Mouse (Mus musculus): ENCODE measurements at regions not wholly inside any gene's neighbourhood (a gene's known extent, or its start where the extent isn't known, plus 50 kb on each side); places are given as distances from the start of the nearest gene placed in this dataset.

GRCm38 (mm10) chr17:63657687-63658086 lies 157.9 kb upstream of the Fbxl17 start:
- TF ChIP-seq GATA1 (IDR thresholded peaks at IDR 0.05; ENCODE audit: borderline replicate concordance, low read length) (no peak), GATA2 (IDR thresholded peaks at IDR 0.05; ENCODE audit: borderline replicate concordance, low read depth, low read length) (no peak), TAL1 (conservative IDR thresholded peaks at IDR 0.05; ENCODE audit: low read depth, low read length) (no peak), POLR2AphosphoS5 (IDR thresholded peaks at IDR 0.05; ENCODE audit: insufficient replicate concordance, low read depth, low read length) (no peak), CTCF (IDR thresholded peaks at IDR 0.05; ENCODE audit: low read depth, low read length) (no peak)
- Histone ChIP-seq H3K36me3 (replicated peaks) (no peaks in the 10 kb centered on the region), H3K27me3 (ENCODE audit: insufficient read depth, low read length) (no peaks in the 10 kb centered on the region), H3K4me1 (ENCODE audit: insufficient read depth, low read depth, low read length) (no peaks in the 10 kb centered on the region), H3K4me3 (ENCODE audit: low read depth, low read length) (no peak overlapping the region), H3K9me3 (replicated peaks) (0 out of 2 replicates have a peak, but pooled peaks cover 2% of the 10 kb centered on the region)
- ATAC-seq (ENCODE audit: extremely low read depth, insufficient number of reproducible peaks, low FRiP score, poor library complexity, severe bottlenecking) (no peak), DNase-seq (ENCODE audit: low spot score) (no peak)

- TF ChIP-seq GATA1 (IDR thresholded peaks at IDR 0.05; ENCODE audit: borderline replicate concordance, low read length) (no peak), POLR2AphosphoS5 (IDR thresholded peaks at IDR 0.05; ENCODE audit: insufficient replicate concordance, low read depth, low read length) (no peak), CTCF (IDR thresholded peaks at IDR 0.05; ENCODE audit: low read depth, low read length) (no peak), TAL1 (conservative IDR thresholded peaks at IDR 0.05; ENCODE audit: low read depth, low read length) (no peak), GATA2 (IDR thresholded peaks at IDR 0.05; ENCODE audit: borderline replicate concordance, low read depth, low read length) (no peak)
- no peak for DNase-seq (ENCODE audit: low spot score)
- Histone ChIP-seq H3K9me3 (replicated peaks) (0 out of 2 replicates have a peak, but pooled peaks cover 2% of the 10 kb centered on the region), H3K36me3 (replicated peaks) (no peaks in the 10 kb centered on the region), H3K4me1 (ENCODE audit: insufficient read depth, low read depth, low read length) (no peaks in the 10 kb centered on the region), H3K27me3 (ENCODE audit: insufficient read depth, low read length) (no peaks in the 10 kb centered on the region), H3K4me3 (ENCODE audit: low read depth, low read length) (no peak overlapping the region)
- ATAC-seq (ENCODE audit: extremely low read depth, insufficient number of reproducible peaks, low FRiP score, poor library complexity, severe bottlenecking): no peak
These were observed 161.1 kb upstream of the Fbxl17 start for GRCm38 (mm10) chr17:63660841-63661481.

GRCm38 (mm10) chr17:63661584-63661983 lies 161.8 kb upstream of the Fbxl17 start:
- Histone ChIP-seq H3K36me3 (replicated peaks) (no peaks in the 10 kb centered on the region), H3K27me3 (ENCODE audit: insufficient read depth, low read length) (no peaks in the 10 kb centered on the region), H3K4me3 (ENCODE audit: low read depth, low read length) (no peak overlapping the region), H3K9me3 (replicated peaks) (0 out of 2 replicates have a peak, but pooled peaks cover 2% of the 10 kb centered on the region), H3K4me1 (ENCODE audit: insufficient read depth, low read depth, low read length) (no peaks in the 10 kb centered on the region)
- ATAC-seq (ENCODE audit: extremely low read depth, insufficient number of reproducible peaks, low FRiP score, poor library complexity, severe bottlenecking) (no peak), DNase-seq (ENCODE audit: low spot score) (no peak)
- TF ChIP-seq GATA1 (IDR thresholded peaks at IDR 0.05; ENCODE audit: borderline replicate concordance, low read length) (no peak), GATA2 (IDR thresholded peaks at IDR 0.05; ENCODE audit: borderline replicate concordance, low read depth, low read length) (no peak), POLR2AphosphoS5 (IDR thresholded peaks at IDR 0.05; ENCODE audit: insufficient replicate concordance, low read depth, low read length) (no peak)

GRCm38 (mm10) chr17:63662251-63662650 lies 162.4 kb upstream of the Fbxl17 start:
- TF ChIP-seq GATA2 (IDR thresholded peaks at IDR 0.05; ENCODE audit: borderline replicate concordance, low read depth, low read length) (no peak), CTCF (IDR thresholded peaks at IDR 0.05; ENCODE audit: low read depth, low read length) (no peak), TAL1 (conservative IDR thresholded peaks at IDR 0.05; ENCODE audit: low read depth, low read length) (no peak), POLR2AphosphoS5 (IDR thresholded peaks at IDR 0.05; ENCODE audit: insufficient replicate concordance, low read depth, low read length) (no peak), GATA1 (IDR thresholded peaks at IDR 0.05; ENCODE audit: borderline replicate concordance, low read length) (no peak)
- ATAC-seq (ENCODE audit: extremely low read depth, insufficient number of reproducible peaks, low FRiP score, poor library complexity, severe bottlenecking) (no peak), DNase-seq (ENCODE audit: low spot score) (no peak)
- H3K9me3 ChIP-seq (replicated peaks): 0 out of 2 replicates have a peak, but pooled peaks cover 2% of the 10 kb centered on the region
- no peaks in the 10 kb centered on the region for H3K36me3 ChIP-seq (replicated peaks)
- no peaks in the 10 kb centered on the region for H3K4me1 ChIP-seq (ENCODE audit: insufficient read depth, low read depth, low read length)
- no peak overlapping the region for H3K4me3 ChIP-seq (ENCODE audit: low read depth, low read length)
- H3K27me3 ChIP-seq (ENCODE audit: insufficient read depth, low read length): no peaks in the 10 kb centered on the region

- H3K36me3 ChIP-seq (replicated peaks): no peaks in the 10 kb centered on the region
- ATAC-seq (ENCODE audit: extremely low read depth, insufficient number of reproducible peaks, low FRiP score, poor library complexity, severe bottlenecking) (no peak), DNase-seq (ENCODE audit: low spot score) (no peak)
- TF ChIP-seq TAL1 (conservative IDR thresholded peaks at IDR 0.05; ENCODE audit: low read depth, low read length) (no peak), POLR2AphosphoS5 (IDR thresholded peaks at IDR 0.05; ENCODE audit: insufficient replicate concordance, low read depth, low read length) (no peak), CTCF (IDR thresholded peaks at IDR 0.05; ENCODE audit: low read depth, low read length) (no peak), GATA2 (IDR thresholded peaks at IDR 0.05; ENCODE audit: borderline replicate concordance, low read depth, low read length) (no peak), GATA1 (IDR thresholded peaks at IDR 0.05; ENCODE audit: borderline replicate concordance, low read length) (no peak)
- H3K4me3 ChIP-seq (ENCODE audit: low read depth, low read length): no peak overlapping the region
- H3K9me3 ChIP-seq (replicated peaks): peaks cover 22% of the 10 kb centered on the region
- no peaks in the 10 kb centered on the region for H3K4me1 ChIP-seq (ENCODE audit: insufficient read depth, low read depth, low read length)
- H3K27me3 ChIP-seq (ENCODE audit: insufficient read depth, low read length): no peaks in the 10 kb centered on the region
These were observed 177.0 kb upstream of the Fbxl17 start for GRCm38 (mm10) chr17:63676791-63677190.

GRCm38 (mm10) chr17:63677996-63678657 lies 178.3 kb upstream of the Fbxl17 start:
- H3K27me3 ChIP-seq (ENCODE audit: insufficient read depth, low read length): no peaks in the 10 kb centered on the region
- no peak for DNase-seq (ENCODE audit: low spot score)
- H3K4me3 ChIP-seq (ENCODE audit: low read depth, low read length): no peak overlapping the region
- H3K9me3 ChIP-seq (replicated peaks): peaks cover 25% of the 10 kb centered on the region
- no peaks in the 10 kb centered on the region for H3K4me1 ChIP-seq (ENCODE audit: insufficient read depth, low read depth, low read length)
- no peak for ATAC-seq (ENCODE audit: extremely low read depth, insufficient number of reproducible peaks, low FRiP score, poor library complexity, severe bottlenecking)
- no peak for TF ChIP-seq GATA2 (IDR thresholded peaks at IDR 0.05; ENCODE audit: borderline replicate concordance, low read depth, low read length)
- TF ChIP-seq GATA1 (IDR thresholded peaks at IDR 0.05; ENCODE audit: borderline replicate concordance, low read length): no peak
- TF ChIP-seq TAL1 (conservative IDR thresholded peaks at IDR 0.05; ENCODE audit: low read depth, low read length): no peak
- no peak for TF ChIP-seq CTCF (IDR thresholded peaks at IDR 0.05; ENCODE audit: low read depth, low read length)
- TF ChIP-seq POLR2AphosphoS5 (IDR thresholded peaks at IDR 0.05; ENCODE audit: insufficient replicate concordance, low read depth, low read length): no peak
- H3K36me3 ChIP-seq (replicated peaks): no peaks in the 10 kb centered on the region

Data from G1E (cell line).